Mouse (Mus musculus): ENCODE data around the gene Eef1b2. TPM values are rescaled to one million over a fixed set of nuclear protein-coding genes. Genes with fewer than 3 reads are reported as not detected.
A peak's percentile ranks its signal among the peaks of the same experiment; 100 is the strongest.
"Not testable (repeated sequence)": the region's sequence is repeated elsewhere in the genome, so short reads cannot be mapped to it uniquely, and the experiment has no call there.

Gene Eef1b2
- polyA plus RNA-seq, 1 experiment from 2014 or later, result 315 TPM

- no peak for ATAC-seq
- Histone ChIP-seq H3K27ac (ENCODE audit: low read length) (no peak overlapping the region), H3K36me3 (ENCODE audit: insufficient read depth, low read length) (no peaks in the 10 kb centered on the region), H3K27me3 (replicated peaks; ENCODE audit: insufficient read depth, low read length) (no peaks in the 10 kb centered on the region), H3K9me3 (ENCODE audit: low read length) (no peaks in the 10 kb centered on the region), H3K4me3 (ENCODE audit: low read depth, low read length) (no peak overlapping the region), H3K4me2 (replicated peaks; ENCODE audit: low read depth, low read length) (no peak overlapping the region), H3K9ac (replicated peaks; ENCODE audit: low read depth) (no peak overlapping the region), H3K4me1 (ENCODE audit: insufficient read depth, low read depth, low read length) (peaks cover 7% of the 10 kb centered on the region; the same call in 1 of the 2 replicates)
- no peak for DNase-seq (ENCODE audit: low spot score)
- 92% methylated on average over 4 of the region's 4 CpGs for WGBS
- TF ChIP-seq CTCF (IDR thresholded peaks at IDR 0.05) (no peak), EP300 (IDR thresholded peaks at IDR 0.05) (no peak)
These were observed 3.5 kb downstream of the Eef1b2 start for GRCm38 (mm10) chr1:63180122-63180521.

- not testable (repeated sequence) for ATAC-seq
- WGBS, result 67% methylated on average over 4 of the region's 4 CpGs
These were observed 4.0 kb downstream of the Eef1b2 start for GRCm38 (mm10) chr1:63180575-63180974.

GRCm38 (mm10) chr1:63181019-63181418 is 4.4 kb downstream of the Eef1b2 start:
- WGBS, result 5% methylated on average over 3 of the region's 3 CpGs

More at GRCm38 (mm10) chr1:63180575-63180974, 4.0 kb downstream of the Eef1b2 start:
- 0 out of 2 replicates have a peak, but pooled peaks have one; percentile 2 for TF ChIP-seq CTCF (IDR thresholded peaks at IDR 0.05)
- not testable (repeated sequence) for H3K4me3 ChIP-seq (ENCODE audit: low read depth, low read length); H3K9me3 ChIP-seq (ENCODE audit: low read length); H3K27me3 ChIP-seq (replicated peaks; ENCODE audit: insufficient read depth, low read length); H3K4me1 ChIP-seq (ENCODE audit: insufficient read depth, low read depth, low read length); H3K4me2 ChIP-seq (replicated peaks; ENCODE audit: low read depth, low read length); DNase-seq (ENCODE audit: low spot score); H3K9ac ChIP-seq (replicated peaks; ENCODE audit: low read depth); H3K36me3 ChIP-seq (ENCODE audit: insufficient read depth, low read length)
- H3K27ac ChIP-seq (ENCODE audit: low read length), result 0 out of 2 replicates have a peak overlapping the region, but pooled peaks have one; percentile 35

GRCm38 (mm10) chr1:63181480-63181879 is 4.9 kb downstream of the Eef1b2 start:
- Histone ChIP-seq H3K4me3 (ENCODE audit: low read depth, low read length) (no peak overlapping the region), H3K9ac (replicated peaks; ENCODE audit: low read depth) (no peak overlapping the region), H3K27ac (ENCODE audit: low read length) (no peak overlapping the region), H3K27me3 (replicated peaks; ENCODE audit: insufficient read depth, low read length) (no peaks in the 10 kb centered on the region), H3K4me1 (ENCODE audit: insufficient read depth, low read depth, low read length) (peaks cover 7% of the 10 kb centered on the region; the same call in 1 of the 2 replicates), H3K4me2 (replicated peaks; ENCODE audit: low read depth, low read length) (no peak overlapping the region), H3K36me3 (ENCODE audit: insufficient read depth, low read length) (no peaks in the 10 kb centered on the region), H3K9me3 (ENCODE audit: low read length) (no peaks in the 10 kb centered on the region)
- TF ChIP-seq EP300 (IDR thresholded peaks at IDR 0.05) (no peak), CTCF (IDR thresholded peaks at IDR 0.05) (no peak)
- WGBS, result 100% methylated on average over 1 of the region's 1 CpGs
- no peak for DNase-seq (ENCODE audit: low spot score)
- no peak for ATAC-seq

More at GRCm38 (mm10) chr1:63181019-63181418, 4.4 kb downstream of the Eef1b2 start:
- no peak overlapping the region for H3K4me3 ChIP-seq (ENCODE audit: low read depth, low read length)
- no peaks in the 10 kb centered on the region for H3K27me3 ChIP-seq (replicated peaks; ENCODE audit: insufficient read depth, low read length)
- no peaks in the 10 kb centered on the region for H3K36me3 ChIP-seq (ENCODE audit: insufficient read depth, low read length)
- TF ChIP-seq EP300 (IDR thresholded peaks at IDR 0.05) (no peak), CTCF (IDR thresholded peaks at IDR 0.05) (peak; percentile 95)
- H3K27ac ChIP-seq (ENCODE audit: low read length), result 0 out of 2 replicates have a peak overlapping the region, but pooled peaks have one; percentile 35
- H3K9ac ChIP-seq (replicated peaks; ENCODE audit: low read depth), result no peak overlapping the region
- H3K4me1 ChIP-seq (ENCODE audit: insufficient read depth, low read depth, low read length), result peaks cover 7% of the 10 kb centered on the region; the same call in 1 of the 2 replicates
- peak; percentile 97 for DNase-seq (ENCODE audit: low spot score)
- no peaks in the 10 kb centered on the region for H3K9me3 ChIP-seq (ENCODE audit: low read length)
- H3K4me2 ChIP-seq (replicated peaks; ENCODE audit: low read depth, low read length), result no peak overlapping the region
- ATAC-seq, result peak; percentile 80

GRCm38 (mm10) chr1:63182212-63182611 is 5.6 kb downstream of the Eef1b2 start:
- no peak for DNase-seq (ENCODE audit: low spot score)
- Histone ChIP-seq H3K9ac (replicated peaks; ENCODE audit: low read depth) (no peak overlapping the region), H3K27me3 (replicated peaks; ENCODE audit: insufficient read depth, low read length) (no peaks in the 10 kb centered on the region), H3K36me3 (ENCODE audit: insufficient read depth, low read length) (no peaks in the 10 kb centered on the region), H3K27ac (ENCODE audit: low read length) (no peak overlapping the region), H3K9me3 (ENCODE audit: low read length) (no peaks in the 10 kb centered on the region), H3K4me3 (ENCODE audit: low read depth, low read length) (no peak overlapping the region), H3K4me2 (replicated peaks; ENCODE audit: low read depth, low read length) (no peak overlapping the region), H3K4me1 (ENCODE audit: insufficient read depth, low read depth, low read length) (peaks cover 7% of the 10 kb centered on the region; the same call in 1 of the 2 replicates)
- 73% methylated on average over 4 of the region's 5 CpGs for WGBS
- no peak for ATAC-seq
- TF ChIP-seq CTCF (IDR thresholded peaks at IDR 0.05) (no peak), EP300 (IDR thresholded peaks at IDR 0.05) (no peak)

- TF ChIP-seq EP300 (IDR thresholded peaks at IDR 0.05) (no peak), CTCF (IDR thresholded peaks at IDR 0.05) (peak; percentile 77)
- ATAC-seq (no peak), DNase-seq (ENCODE audit: low spot score) (peak; percentile 56)
- Histone ChIP-seq H3K36me3 (ENCODE audit: insufficient read depth, low read length) (no peaks in the 10 kb centered on the region), H3K4me3 (ENCODE audit: low read depth, low read length) (no peak overlapping the region), H3K9me3 (ENCODE audit: low read length) (no peaks in the 10 kb centered on the region), H3K4me2 (replicated peaks; ENCODE audit: low read depth, low read length) (no peak overlapping the region), H3K9ac (replicated peaks; ENCODE audit: low read depth) (no peak overlapping the region), H3K4me1 (ENCODE audit: insufficient read depth, low read depth, low read length) (peaks cover 3% of the 10 kb centered on the region; the same call in 1 of the 2 replicates), H3K27me3 (replicated peaks; ENCODE audit: insufficient read depth, low read length) (no peaks in the 10 kb centered on the region), H3K27ac (ENCODE audit: low read length) (no peak overlapping the region)
- 59% methylated on average over 10 of the region's 10 CpGs for WGBS
These were observed 6.1 kb downstream of the Eef1b2 start for GRCm38 (mm10) chr1:63182636-63183270.

- ATAC-seq, result not testable (repeated sequence)
These were observed 8.8 kb downstream of the Eef1b2 start for GRCm38 (mm10) chr1:63185430-63185829.

More at GRCm38 (mm10) chr1:63185430-63185829, 8.8 kb downstream of the Eef1b2 start:
- not testable (repeated sequence) for H3K4me2 ChIP-seq (replicated peaks; ENCODE audit: low read depth, low read length); H3K36me3 ChIP-seq (ENCODE audit: insufficient read depth, low read length); DNase-seq (ENCODE audit: low spot score); H3K4me1 ChIP-seq (ENCODE audit: insufficient read depth, low read depth, low read length); H3K27me3 ChIP-seq (replicated peaks; ENCODE audit: insufficient read depth, low read length); H3K9me3 ChIP-seq (ENCODE audit: low read length); H3K4me3 ChIP-seq (ENCODE audit: low read depth, low read length); H3K9ac ChIP-seq (replicated peaks; ENCODE audit: low read depth); H3K27ac ChIP-seq (ENCODE audit: low read length)
- WGBS, result 93% methylated on average over 6 of the region's 6 CpGs
